In the genomic region with DNA sequence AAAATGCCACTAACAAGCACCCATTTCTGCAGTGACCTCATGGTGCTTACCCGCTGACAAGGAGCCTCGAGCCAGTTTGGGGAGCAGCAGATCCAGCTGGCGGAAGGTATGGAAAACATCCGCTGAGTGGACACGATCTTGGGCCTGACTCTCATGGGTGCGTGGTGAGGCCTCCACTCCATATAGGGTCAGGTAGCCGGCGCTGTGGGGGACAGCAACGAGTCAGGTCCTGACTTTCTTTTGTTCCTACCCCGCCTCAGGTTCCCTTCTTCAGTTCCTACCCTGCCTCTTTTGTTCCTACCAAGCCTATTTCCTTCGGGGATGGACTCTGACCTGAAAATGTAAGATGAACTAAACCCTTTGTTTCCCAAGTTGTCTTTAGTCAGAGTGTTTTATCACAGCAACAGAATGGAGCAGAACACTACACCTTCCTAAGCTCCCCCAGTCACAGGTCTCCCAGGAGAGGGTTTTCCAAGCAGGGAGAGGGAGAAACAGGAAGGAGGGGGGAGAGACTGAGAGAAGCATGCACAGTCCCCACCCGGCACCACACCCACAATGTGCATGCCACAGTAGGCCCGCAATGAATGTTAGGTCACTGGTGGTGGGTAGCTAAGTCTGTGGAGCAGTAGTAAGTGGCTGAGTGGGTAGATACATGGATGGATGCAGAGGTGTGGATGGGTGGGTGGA, we compare ENCODE assay signal across 16 mouse cellular contexts. TPM values are rescaled to one million over a fixed set of nuclear protein-coding genes. Genes with fewer than 3 reads are reported as not detected.
DNase-seq lines count a peak whose midpoint lies in the region; ATAC-seq and TF ChIP-seq lines count a peak whose summit lies in the region.
"Had no signal": no experiment of that assay in that cellular context is flagged by ENCODE, and none has a peak within 500 bp of the region (broad histone marks: within the 10 kb centered on the region; RNA-seq: fewer than 3 reads in every experiment).

No protein-coding gene starts in this region.

- dilution Hi-C loops in CH12.LX (cut with MboI; ENCODE audit: extremely low pct_ligation_motif_present, extremely low pct_unique_long_range_greater_than_20kb, low sequenced_read_pairs): no loop called here

- no peak overlapping the region for H3K27ac ChIP-seq in intestine, embryonic 16.5 days (ENCODE audit: low read length)
- H3K27ac ChIP-seq in intestine, postnatal 0 days (ENCODE audit: low read depth, low read length): no peak overlapping the region
- H3K27ac ChIP-seq in CH12.LX (ENCODE audit: insufficient read depth, low read depth) (peak overlapping the region; percentile 5; the same call in 1 of the 2 replicates), ES-Bruce4 (ENCODE audit: insufficient read depth, low read length) (peak overlapping the region; percentile 51)
- H3K27ac ChIP-seq in forebrain, embryonic 11.5 days (ENCODE audit: low read depth, low read length): no peak overlapping the region
- H3K27ac ChIP-seq: embryonic facial prominence, embryonic 15.5 days; forebrain, embryonic 12.5 days; hindbrain, embryonic 10.5 days had no signal

- H3K9ac ChIP-seq in intestine, embryonic 16.5 days (ENCODE audit: low read depth, low read length): 0 out of 2 replicates have a peak overlapping the region, but pooled peaks have one; percentile 26
- H3K9ac ChIP-seq in intestine, postnatal 0 days (ENCODE audit: low read depth, low read length): no peak overlapping the region
- H3K9ac ChIP-seq in CH12.LX (ENCODE audit: insufficient read depth, low read depth) (no peak overlapping the region), ES-Bruce4 (ENCODE audit: low read depth, poor library complexity, severe bottlenecking) (peak overlapping the region; percentile 68)
- no peak overlapping the region for H3K9ac ChIP-seq in forebrain, embryonic 11.5 days (ENCODE audit: low read length)
- H3K9ac ChIP-seq: embryonic facial prominence, embryonic 15.5 days; forebrain, embryonic 12.5 days; forebrain, postnatal 0 days; heart, embryonic 12.5 days had no signal

- no peaks in the 10 kb centered on the region for H3K9me3 ChIP-seq in intestine, embryonic 16.5 days (ENCODE audit: control insufficient read depth, low read length)
- no peaks in the 10 kb centered on the region for H3K9me3 ChIP-seq in intestine, postnatal 0 days (ENCODE audit: control insufficient read depth)
- H3K9me3 ChIP-seq in CH12.LX (replicated peaks; ENCODE audit: low read length) (no peaks in the 10 kb centered on the region), ES-Bruce4 (replicated peaks; ENCODE audit: control insufficient read depth, insufficient read depth, low read length, poor library complexity, severe bottlenecking) (no peaks in the 10 kb centered on the region)
- no peaks in the 10 kb centered on the region for H3K9me3 ChIP-seq in forebrain, embryonic 11.5 days (ENCODE audit: control insufficient read depth, low read length)
- H3K9me3 ChIP-seq: embryonic facial prominence, embryonic 15.5 days; forebrain, embryonic 12.5 days; heart, embryonic 12.5 days; hindbrain, embryonic 10.5 days had no signal

- ATAC-seq in intestine, embryonic 16.5 days: no peak
- ATAC-seq in intestine, postnatal 0 days: no peak
- ATAC-seq in forebrain, embryonic 11.5 days (replicated peaks; ENCODE audit: low FRiP score): no peak
- ATAC-seq: hindbrain, embryonic 16.5 days; inflammation-experienced regulatory T-cells, adult 6 months had no signal

- no peak for TF ChIP-seq EP300 in CH12.LX (IDR thresholded peaks at IDR 0.05; ENCODE audit: low read length)
- TF ChIP-seq EP300 in ES-Bruce4 (IDR thresholded peaks at IDR 0.05; ENCODE audit: insufficient read depth, low read depth, low read length): no peak

- DNase-seq in CH12.LX (ENCODE audit: extremely low read depth) (peak; percentile 69), MEL-GATA-1-ER (ENCODE audit: extremely low read depth, low read depth) (peak; percentile 53)
- no peak for DNase-seq in forebrain, embryonic 11.5 days (ENCODE audit: low spot score)
- DNase-seq in gastrocnemius, postnatal 4 days (ENCODE audit: low spot score in 2 of 2): no peak

- no peak for TF ChIP-seq CTCF in intestine, postnatal 0 days (IDR thresholded peaks at IDR 0.05; ENCODE audit: low read depth)
- TF ChIP-seq CTCF in CH12.LX (conservative IDR thresholded peaks at IDR 0.05 in 1 of 2, IDR thresholded peaks at IDR 0.05 in 1 of 2; ENCODE audit: low read depth in 2 of 2, low read length in 2 of 2): no peak
- no peak for TF ChIP-seq CTCF in ES-Bruce4 (IDR thresholded peaks at IDR 0.05; ENCODE audit: low read depth, low read length)

- H3K27me3 ChIP-seq in intestine, embryonic 16.5 days (replicated peaks; ENCODE audit: control insufficient read depth, insufficient read depth, low read length): no peaks in the 10 kb centered on the region
- no peaks in the 10 kb centered on the region for H3K27me3 ChIP-seq in intestine, postnatal 0 days (replicated peaks; ENCODE audit: control insufficient read depth, insufficient read depth, low read length)
- H3K27me3 ChIP-seq in CH12.LX (replicated peaks) (peaks cover 4% of the 10 kb centered on the region), ES-Bruce4 (ENCODE audit: control insufficient read depth, insufficient read depth, low read length, poor library complexity, severe bottlenecking) (no peaks in the 10 kb centered on the region)
- no peaks in the 10 kb centered on the region for H3K27me3 ChIP-seq in forebrain, embryonic 11.5 days (ENCODE audit: control insufficient read depth, insufficient read depth, low read length)
- H3K27me3 ChIP-seq: embryonic facial prominence, embryonic 15.5 days; forebrain, embryonic 12.5 days; heart, embryonic 12.5 days had no signal

- TF ChIP-seq RAD21 in CH12.LX (IDR thresholded peaks at IDR 0.05; ENCODE audit: low read depth, low read length): no peak; the same call in 1 of the 2 replicates

- H3K4me3 ChIP-seq in intestine, embryonic 16.5 days (ENCODE audit: low read length): no peak overlapping the region
- no peak overlapping the region for H3K4me3 ChIP-seq in intestine, postnatal 0 days (ENCODE audit: low read depth, low read length)
- H3K4me3 ChIP-seq in CH12.LX (replicated peaks in 1 of 3; ENCODE audit: low read depth in 2 of 3, low read length in 2 of 3, poor library complexity in 1 of 3) (peak overlapping the region; percentile 57 to 66 (median 64)), ES-Bruce4 (ENCODE audit: low read depth, low read length) (peak overlapping the region; percentile 99)
- no peak overlapping the region for H3K4me3 ChIP-seq in forebrain, embryonic 11.5 days (ENCODE audit: low read depth, low read length)
- H3K4me3 ChIP-seq: embryonic facial prominence, embryonic 15.5 days; erythroblast, embryonic 14.5 days; forebrain, embryonic 12.5 days; heart, embryonic 12.5 days; hindbrain, embryonic 10.5 days had no signal

- H3K4me1 ChIP-seq in intestine, embryonic 16.5 days (ENCODE audit: control insufficient read depth, insufficient read depth, low read length): no peaks in the 10 kb centered on the region
- H3K4me1 ChIP-seq in intestine, postnatal 0 days (replicated peaks; ENCODE audit: control insufficient read depth, insufficient read depth, low read length): no peaks in the 10 kb centered on the region
- peaks cover 8 to 25% of the 10 kb centered on the region in 2 experiments; a peak in 3 of 4 replicates for H3K4me1 ChIP-seq in CH12.LX (ENCODE audit: control insufficient read depth in 1 of 2, insufficient read depth in 2 of 2)
- no peaks in the 10 kb centered on the region for H3K4me1 ChIP-seq in ES-Bruce4 (ENCODE audit: control insufficient read depth, insufficient read depth, low read length)
- no peaks in the 10 kb centered on the region for H3K4me1 ChIP-seq in forebrain, embryonic 11.5 days (replicated peaks; ENCODE audit: control insufficient read depth, insufficient read depth, low read length)
- H3K4me1 ChIP-seq: embryonic facial prominence, embryonic 15.5 days; forebrain, embryonic 12.5 days; heart, embryonic 12.5 days; hindbrain, embryonic 10.5 days had no signal

- 74% methylated on average over 13 of the region's 13 CpGs for WGBS in intestine, embryonic 16.5 days
- WGBS in intestine, postnatal 0 days: 71% methylated on average over 13 of the region's 13 CpGs
- 84% methylated on average over 13 of the region's 13 CpGs for WGBS in forebrain, embryonic 11.5 days

- TF ChIP-seq POLR2A in CH12.LX (IDR thresholded peaks at IDR 0.05; ENCODE audit: low read depth, low read length) (peak; percentile 45; the same call in 1 of the 2 replicates), ES-Bruce4 (IDR thresholded peaks at IDR 0.05; ENCODE audit: insufficient read depth, low read length) (no peak)

- in situ Hi-C loops in CH12.LX (cut with MboI; ENCODE audit: low pct_ligation_motif_present, low pct_unique_long_range_greater_than_20kb, low sequenced_read_pairs): loop anchor here (5.0 kb wide), 1 partner anchor 56 kb away; no protein-coding TSS in a partner anchor

- H3K79me2 ChIP-seq in CH12.LX (replicated peaks; ENCODE audit: control insufficient read depth, extremely low read depth, insufficient read depth, poor library complexity, severe bottlenecking): no peaks in the 10 kb centered on the region

- no peaks in the 10 kb centered on the region for H3K36me3 ChIP-seq in intestine, embryonic 16.5 days (ENCODE audit: control insufficient read depth, insufficient read depth, low read length)
- H3K36me3 ChIP-seq in intestine, postnatal 0 days (ENCODE audit: control insufficient read depth, insufficient read depth): no peaks in the 10 kb centered on the region
- H3K36me3 ChIP-seq in CH12.LX (replicated peaks in 1 of 2; ENCODE audit: control insufficient read depth in 1 of 2, insufficient read depth in 1 of 2, low read length in 1 of 2) (peaks cover 9 to 40% of the 10 kb centered on the region in 2 experiments), ES-Bruce4 (ENCODE audit: control insufficient read depth, insufficient read depth, low read length, poor library complexity, severe bottlenecking) (no peaks in the 10 kb centered on the region)
- H3K36me3 ChIP-seq in forebrain, embryonic 11.5 days (ENCODE audit: control insufficient read depth, insufficient read depth, low read length): no peaks in the 10 kb centered on the region
- H3K36me3 ChIP-seq: embryonic facial prominence, embryonic 15.5 days; forebrain, embryonic 12.5 days; hindbrain, embryonic 10.5 days had no signal

- no peak overlapping the region for H3K4me2 ChIP-seq in intestine, embryonic 16.5 days (ENCODE audit: low read depth, low read length)
- no peak overlapping the region for H3K4me2 ChIP-seq in intestine, postnatal 0 days (replicated peaks; ENCODE audit: low read depth)
- H3K4me2 ChIP-seq in CH12.LX (ENCODE audit: insufficient read depth, low read depth, poor library complexity, severe bottlenecking): peak overlapping the region; percentile 48; the same call in 1 of the 2 replicates
- no peak overlapping the region for H3K4me2 ChIP-seq in forebrain, embryonic 11.5 days (ENCODE audit: low read depth, low read length, severe bottlenecking)
- H3K4me2 ChIP-seq: embryonic facial prominence, embryonic 15.5 days; forebrain, embryonic 12.5 days; heart, embryonic 12.5 days had no signal

RNA-seq across cellular contexts. Expression of a gene that starts 19.1 kb away (rescaled TPM):
- polyA plus RNA-seq in intestine, embryonic 16.5 days (2015; fragmentation: Nextera tagmentation; extraction: Ambion mirVana): 12.0 and 12.8 TPM in 2 replicates
- 8.9 and 9.5 TPM in 2 replicates for polyA plus RNA-seq in intestine, postnatal 0 days (2015; fragmentation: Nextera tagmentation; extraction: Ambion mirVana)
- 7.0 and 7.7 TPM in 2 replicates for total RNA-seq in CH12.LX (2012; rRNA removed)
- total RNA-seq in CH12.LX (2014; rRNA removed): 12.2 and 13.4 TPM in 2 replicates
- 15.9 and 19.1 TPM in 2 replicates for polyA plus RNA-seq in CH12.LX (2012; ENCODE audit: insufficient read length, low read depth)
- polyA plus RNA-seq in ES-Bruce4 (2011; ENCODE audit: insufficient read depth, insufficient read length, low read depth, missing spikeins): 6.8 and 11.0 TPM in 2 replicates
- polyA plus RNA-seq in forebrain, embryonic 11.5 days (2014; fragmentation: Nextera tagmentation; extraction: Ambion mirVana): 8.1 and 9.2 TPM in 2 replicates
- total RNA-seq in gastrocnemius, postnatal 4 days (2021): 10 to 100 TPM; 26.8 to 27.1 TPM
- total RNA-seq: granulocyte monocyte progenitor cell, adult 5-6 weeks had no signal
- polyA plus RNA-seq: erythroblast, embryonic 14.5 days; inflammation-experienced regulatory T-cells, adult 6 months had no signal

RNA-seq across cellular contexts. Expression of a gene that starts 31.3 kb away (rescaled TPM):
- 1.1 TPM in 2 replicates for polyA plus RNA-seq in intestine, embryonic 16.5 days (2015; fragmentation: Nextera tagmentation; extraction: Ambion mirVana)
- 1.1 and 1.6 TPM in 2 replicates for polyA plus RNA-seq in intestine, postnatal 0 days (2015; fragmentation: Nextera tagmentation; extraction: Ambion mirVana)
- total RNA-seq in CH12.LX (2012; rRNA removed) (2.5 and 2.6 TPM in 2 replicates), CH12.LX (2014; rRNA removed) (5.0 and 5.1 TPM in 2 replicates)
- polyA plus RNA-seq in CH12.LX (2012; ENCODE audit: insufficient read length, low read depth) (5.6 and 6.6 TPM in 2 replicates), ES-Bruce4 (2011; ENCODE audit: insufficient read depth, insufficient read length, low read depth, missing spikeins) (1.1 and 1.4 TPM in 2 replicates)
- 0.73 and 0.85 TPM in 2 replicates for polyA plus RNA-seq in forebrain, embryonic 11.5 days (2014; fragmentation: Nextera tagmentation; extraction: Ambion mirVana)
- total RNA-seq in gastrocnemius, postnatal 4 days (2021): 10 to 100 TPM; 38.0 to 42.7 TPM
- polyA plus RNA-seq: erythroblast, embryonic 14.5 days had no signal

Comparison
In these comparisons a context has a peak if more than half of its experiments do, and no peak if none do; other contexts are left out.
1. H3K9ac ChIP-seq: peak in intestine, embryonic 16.5 days (single experiment) and ES-Bruce4 (single experiment); none in intestine, postnatal 0 days (single experiment), CH12.LX (single experiment) and forebrain, embryonic 11.5 days (single experiment).
2. H3K27ac ChIP-seq: peak in CH12.LX (single experiment) and ES-Bruce4 (single experiment); none in intestine, embryonic 16.5 days (single experiment), intestine, postnatal 0 days (single experiment) and forebrain, embryonic 11.5 days (single experiment).
3. H3K4me3 ChIP-seq: peak in CH12.LX (3 of 3) and ES-Bruce4 (single experiment); none in intestine, embryonic 16.5 days (single experiment), intestine, postnatal 0 days (single experiment) and forebrain, embryonic 11.5 days (single experiment).
4. DNase-seq: peak in CH12.LX (single experiment) and MEL-GATA-1-ER (single experiment); none in forebrain, embryonic 11.5 days (single experiment) and gastrocnemius, postnatal 4 days (0 of 2).